Mouse (Mus musculus): ENCODE results near the gene Psme1. TPM values are rescaled to one million over a fixed set of nuclear protein-coding genes. Genes with fewer than 3 reads are reported as not detected.

Psme1 gene
- total and polyA plus RNA-seq, 2 experiments from 2014 or later, result 128 to 244 TPM

GRCm38 (mm10) chr14:55618486-55619195 is 40.7 kb downstream of the Psme1 start:
- H3K9ac ChIP-seq (replicated peaks; ENCODE audit: low read length), result peak overlapping the region; percentile 30; the same call in 1 of the 2 replicates
- H3K4me2 ChIP-seq (ENCODE audit: low read depth, low read length), result peak overlapping the region; percentile 35; the same call in 1 of the 2 replicates
- no peaks in the 10 kb centered on the region for H3K4me1 ChIP-seq (ENCODE audit: insufficient read depth, low read length)
- peak overlapping the region; percentile 21 for H3K4me3 ChIP-seq (ENCODE audit: low read length)
- 52% methylated on average over 22 of the region's 22 CpGs for WGBS
- no peaks in the 10 kb centered on the region for H3K9me3 ChIP-seq (ENCODE audit: low read length)
- H3K36me3 ChIP-seq (ENCODE audit: insufficient read depth, low read length), result no peaks in the 10 kb centered on the region
- peak overlapping the region; percentile 48; the same call in 1 of the 2 replicates for H3K27ac ChIP-seq
- peak; percentile 47; the same call in 1 of the 2 replicates for ATAC-seq
- H3K27me3 ChIP-seq (ENCODE audit: insufficient read depth, low read length), result no peaks in the 10 kb centered on the region
- TF ChIP-seq CTCF (IDR thresholded peaks at IDR 0.05; ENCODE audit: low read depth), result no peak
- peak; percentile 24 for DNase-seq (ENCODE audit: low spot score)

GRCm38 (mm10) chr14:55628077-55628827 is 50.3 kb downstream of the Psme1 start:
- no peaks in the 10 kb centered on the region for H3K27me3 ChIP-seq (ENCODE audit: insufficient read depth, low read length)
- no peak overlapping the region for H3K9ac ChIP-seq (replicated peaks; ENCODE audit: low read length)
- no peaks in the 10 kb centered on the region for H3K9me3 ChIP-seq (ENCODE audit: low read length)
- no peak for DNase-seq (ENCODE audit: low spot score)
- H3K36me3 ChIP-seq (ENCODE audit: insufficient read depth, low read length), result peaks cover 84% of the 10 kb centered on the region
- H3K4me3 ChIP-seq (ENCODE audit: low read length), result no peak overlapping the region
- no peak overlapping the region for H3K4me2 ChIP-seq (ENCODE audit: low read depth, low read length)
- no peak for TF ChIP-seq CTCF (IDR thresholded peaks at IDR 0.05; ENCODE audit: low read depth)
- ATAC-seq, result no peak
- 88% methylated on average over 27 of the region's 27 CpGs for WGBS
- H3K4me1 ChIP-seq (ENCODE audit: insufficient read depth, low read length), result no peaks in the 10 kb centered on the region
- H3K27ac ChIP-seq, result no peak overlapping the region

GRCm38 (mm10) chr14:55629312-55629711 is 51.4 kb downstream of the Psme1 start:
- DNase-seq (ENCODE audit: low spot score) (peak; percentile 9), ATAC-seq (no peak)
- no peaks in the 10 kb centered on the region for H3K9me3 ChIP-seq (ENCODE audit: low read length)
- TF ChIP-seq CTCF (IDR thresholded peaks at IDR 0.05; ENCODE audit: low read depth), result peak; percentile 68
- no peak overlapping the region for H3K9ac ChIP-seq (replicated peaks; ENCODE audit: low read length)
- H3K36me3 ChIP-seq (ENCODE audit: insufficient read depth, low read length), result peaks cover 85% of the 10 kb centered on the region
- H3K27ac ChIP-seq, result no peak overlapping the region
- no peaks in the 10 kb centered on the region for H3K27me3 ChIP-seq (ENCODE audit: insufficient read depth, low read length)
- no peak overlapping the region for H3K4me3 ChIP-seq (ENCODE audit: low read length)
- no peaks in the 10 kb centered on the region for H3K4me1 ChIP-seq (ENCODE audit: insufficient read depth, low read length)
- 56% methylated on average over 5 of the region's 5 CpGs for WGBS
- H3K4me2 ChIP-seq (ENCODE audit: low read depth, low read length), result no peak overlapping the region

Other genes starting within 250 kb of the Psme1 start
Only the 30 nearest of the 31 such genes appear.
- 15.8 and 18.4 TPM in 2 replicates for gene Dhrs4, start 99.4 kb upstream of the Psme1 start, total RNA-seq (2014; rRNA removed)
- 28.1 and 29.6 TPM in 2 replicates for gene Dhrs4, start 99.4 kb upstream of the Psme1 start, polyA plus RNA-seq (2015; fragmentation: Nextera tagmentation; extraction: Ambion mirVana)
- gene Carmil3, start 87.5 kb upstream of the Psme1 start, total RNA-seq (2014; rRNA removed), result 90.5 and 120 TPM in 2 replicates
- gene Carmil3, start 87.5 kb upstream of the Psme1 start, polyA plus RNA-seq (2015; fragmentation: Nextera tagmentation; extraction: Ambion mirVana), result 23.8 and 25.2 TPM in 2 replicates
- 8.3 and 19.7 TPM in 2 replicates for gene Cpne6, start 67.7 kb upstream of the Psme1 start, total RNA-seq (2014; rRNA removed)
- 25.3 and 28.0 TPM in 2 replicates for gene Cpne6, start 67.7 kb upstream of the Psme1 start, polyA plus RNA-seq (2015; fragmentation: Nextera tagmentation; extraction: Ambion mirVana)
- 4.4 and 7.1 TPM in 2 replicates for gene Nrl, start 53.1 kb upstream of the Psme1 start, total RNA-seq (2014; rRNA removed)
- gene Nrl, start 53.1 kb upstream of the Psme1 start, polyA plus RNA-seq (2015; fragmentation: Nextera tagmentation; extraction: Ambion mirVana), result 0.23 and 0.33 TPM in 2 replicates
- gene Pck2, start 37.9 kb upstream of the Psme1 start, total RNA-seq (2014; rRNA removed), result 30.5 and 32.0 TPM in 2 replicates
- 19.9 and 22.5 TPM in 2 replicates for gene Pck2, start 37.9 kb upstream of the Psme1 start, polyA plus RNA-seq (2015; fragmentation: Nextera tagmentation; extraction: Ambion mirVana)
- 97.9 and 118 TPM in 2 replicates for gene Dcaf11, start 18.1 kb upstream of the Psme1 start, total RNA-seq (2014; rRNA removed)
- 94.1 and 102 TPM in 2 replicates for gene Dcaf11, start 18.1 kb upstream of the Psme1 start, polyA plus RNA-seq (2015; fragmentation: Nextera tagmentation; extraction: Ambion mirVana)
- gene A730061H03Rik, start 17.7 kb upstream of the Psme1 start, total RNA-seq (2014; rRNA removed), result not detected in 2 replicates
- 0.55 TPM in 1 of 2 replicates, not detected in the other for gene A730061H03Rik, start 17.7 kb upstream of the Psme1 start, polyA plus RNA-seq (2015; fragmentation: Nextera tagmentation; extraction: Ambion mirVana)
- 2.9 TPM in 1 of 2 replicates, not detected in the other for gene Fitm1, start 2.5 kb upstream of the Psme1 start, total RNA-seq (2014; rRNA removed)
- gene Fitm1, start 2.5 kb upstream of the Psme1 start, polyA plus RNA-seq (2015; fragmentation: Nextera tagmentation; extraction: Ambion mirVana), result 0.25 TPM in 1 of 2 replicates, not detected in the other
- gene Emc9, start 7.2 kb downstream of the Psme1 start, total RNA-seq (2014; rRNA removed), result 26.6 and 51.6 TPM in 2 replicates
- 79.0 and 82.2 TPM in 2 replicates for gene Emc9, start 7.2 kb downstream of the Psme1 start, polyA plus RNA-seq (2015; fragmentation: Nextera tagmentation; extraction: Ambion mirVana)
- gene Psme2, start 13.0 kb downstream of the Psme1 start, total RNA-seq (2014; rRNA removed), result 51.9 and 57.6 TPM in 2 replicates
- 163 and 208 TPM in 2 replicates for gene Psme2, start 13.0 kb downstream of the Psme1 start, polyA plus RNA-seq (2015; fragmentation: Nextera tagmentation; extraction: Ambion mirVana)
- 23.6 and 25.5 TPM in 2 replicates for gene Rnf31, start 13.6 kb downstream of the Psme1 start, total RNA-seq (2014; rRNA removed)
- 21.0 and 21.2 TPM in 2 replicates for gene Rnf31, start 13.6 kb downstream of the Psme1 start, polyA plus RNA-seq (2015; fragmentation: Nextera tagmentation; extraction: Ambion mirVana)
- 14.8 and 18.4 TPM in 2 replicates for gene Irf9, start 25.4 kb downstream of the Psme1 start, total RNA-seq (2014; rRNA removed)
- 7.3 and 10.1 TPM in 2 replicates for gene Irf9, start 25.4 kb downstream of the Psme1 start, polyA plus RNA-seq (2015; fragmentation: Nextera tagmentation; extraction: Ambion mirVana)
- gene Rec8, start 39.9 kb downstream of the Psme1 start, total RNA-seq (2014; rRNA removed), result 11.6 and 12.8 TPM in 2 replicates
- gene Rec8, start 39.9 kb downstream of the Psme1 start, polyA plus RNA-seq (2015; fragmentation: Nextera tagmentation; extraction: Ambion mirVana), result 12.2 and 14.1 TPM in 2 replicates
- 120 and 132 TPM in 2 replicates for gene Ipo4, start 57.8 kb downstream of the Psme1 start, total RNA-seq (2014; rRNA removed)
- 92.5 and 106 TPM in 2 replicates for gene Ipo4, start 57.8 kb downstream of the Psme1 start, polyA plus RNA-seq (2015; fragmentation: Nextera tagmentation; extraction: Ambion mirVana)
- gene Gm49378, start 59.8 kb downstream of the Psme1 start, total RNA-seq (2014; rRNA removed), result 2.8 and 7.9 TPM in 2 replicates
- 1.0 and 1.4 TPM in 2 replicates for gene Gm49378, start 59.8 kb downstream of the Psme1 start, polyA plus RNA-seq (2015; fragmentation: Nextera tagmentation; extraction: Ambion mirVana)
- 55.3 and 59.3 TPM in 2 replicates for gene Tm9sf1, start 65.7 kb downstream of the Psme1 start, total RNA-seq (2014; rRNA removed)
- 59.7 and 62.8 TPM in 2 replicates for gene Tm9sf1, start 65.7 kb downstream of the Psme1 start, polyA plus RNA-seq (2015; fragmentation: Nextera tagmentation; extraction: Ambion mirVana)
- gene Tssk4, start 72.1 kb downstream of the Psme1 start, total RNA-seq (2014; rRNA removed), result 0.32 and 1.3 TPM in 2 replicates
- gene Tssk4, start 72.1 kb downstream of the Psme1 start, polyA plus RNA-seq (2015; fragmentation: Nextera tagmentation; extraction: Ambion mirVana), result 0.24 and 0.28 TPM in 2 replicates
- 40.6 and 45.1 TPM in 2 replicates for gene Mdp1, start 82.4 kb downstream of the Psme1 start, total RNA-seq (2014; rRNA removed)
- 70.6 and 70.8 TPM in 2 replicates for gene Mdp1, start 82.4 kb downstream of the Psme1 start, polyA plus RNA-seq (2015; fragmentation: Nextera tagmentation; extraction: Ambion mirVana)
- gene Gmpr2, start 93.8 kb downstream of the Psme1 start, total RNA-seq (2014; rRNA removed), result 17.5 and 24.3 TPM in 2 replicates
- 36.9 and 37.6 TPM in 2 replicates for gene Gmpr2, start 93.8 kb downstream of the Psme1 start, polyA plus RNA-seq (2015; fragmentation: Nextera tagmentation; extraction: Ambion mirVana)
- 128 and 143 TPM in 2 replicates for gene Nedd8, start 94.0 kb downstream of the Psme1 start, total RNA-seq (2014; rRNA removed)
- gene Nedd8, start 94.0 kb downstream of the Psme1 start, polyA plus RNA-seq (2015; fragmentation: Nextera tagmentation; extraction: Ambion mirVana), result 629 TPM in 2 replicates
- gene Tinf2, start 103.7 kb downstream of the Psme1 start, total RNA-seq (2014; rRNA removed), result 18.7 and 21.9 TPM in 2 replicates
- 23.8 and 27.3 TPM in 2 replicates for gene Tinf2, start 103.7 kb downstream of the Psme1 start, polyA plus RNA-seq (2015; fragmentation: Nextera tagmentation; extraction: Ambion mirVana)
- 0.10 and 0.11 TPM in 2 replicates for gene Tgm1, start 135.8 kb downstream of the Psme1 start, total RNA-seq (2014; rRNA removed)
- gene Tgm1, start 135.8 kb downstream of the Psme1 start, polyA plus RNA-seq (2015; fragmentation: Nextera tagmentation; extraction: Ambion mirVana), result 0.06 and 0.16 TPM in 2 replicates
- gene Rabggta, start 144.1 kb downstream of the Psme1 start, total RNA-seq (2014; rRNA removed), result 78.7 and 83.8 TPM in 2 replicates
- 50.4 and 51.9 TPM in 2 replicates for gene Rabggta, start 144.1 kb downstream of the Psme1 start, polyA plus RNA-seq (2015; fragmentation: Nextera tagmentation; extraction: Ambion mirVana)
- 62.0 and 69.2 TPM in 2 replicates for gene Dhrs1, start 167.6 kb downstream of the Psme1 start, total RNA-seq (2014; rRNA removed)
- gene Dhrs1, start 167.6 kb downstream of the Psme1 start, polyA plus RNA-seq (2015; fragmentation: Nextera tagmentation; extraction: Ambion mirVana), result 86.0 and 88.3 TPM in 2 replicates
- gene Nop9, start 167.6 kb downstream of the Psme1 start, total RNA-seq (2014; rRNA removed), result 19.9 and 28.9 TPM in 2 replicates
- 23.0 and 23.5 TPM in 2 replicates for gene Nop9, start 167.6 kb downstream of the Psme1 start, polyA plus RNA-seq (2015; fragmentation: Nextera tagmentation; extraction: Ambion mirVana)
- gene Cideb, start 180.3 kb downstream of the Psme1 start, total RNA-seq (2014; rRNA removed), result 1.9 TPM in 1 of 2 replicates, not detected in the other
- 0.75 and 0.81 TPM in 2 replicates for gene Cideb, start 180.3 kb downstream of the Psme1 start, polyA plus RNA-seq (2015; fragmentation: Nextera tagmentation; extraction: Ambion mirVana)
- 0.16 and 0.32 TPM in 2 replicates for gene Ltb4r2, start 183.3 kb downstream of the Psme1 start, total RNA-seq (2014; rRNA removed)
- gene Ltb4r2, start 183.3 kb downstream of the Psme1 start, polyA plus RNA-seq (2015; fragmentation: Nextera tagmentation; extraction: Ambion mirVana), result 0.69 and 0.78 TPM in 2 replicates
- gene Ltb4r1, start 187.8 kb downstream of the Psme1 start, total RNA-seq (2014; rRNA removed), result 0.43 and 0.52 TPM in 2 replicates
- 0.64 and 0.71 TPM in 2 replicates for gene Ltb4r1, start 187.8 kb downstream of the Psme1 start, polyA plus RNA-seq (2015; fragmentation: Nextera tagmentation; extraction: Ambion mirVana)
- 5.6 and 5.8 TPM in 2 replicates for gene Adcy4, start 206.0 kb downstream of the Psme1 start, total RNA-seq (2014; rRNA removed)
- 1.7 and 2.8 TPM in 2 replicates for gene Adcy4, start 206.0 kb downstream of the Psme1 start, polyA plus RNA-seq (2015; fragmentation: Nextera tagmentation; extraction: Ambion mirVana)
- gene Ripk3, start 210.7 kb downstream of the Psme1 start, total RNA-seq (2014; rRNA removed), result 0.42 and 1.7 TPM in 2 replicates
- 1.7 and 2.0 TPM in 2 replicates for gene Ripk3, start 210.7 kb downstream of the Psme1 start, polyA plus RNA-seq (2015; fragmentation: Nextera tagmentation; extraction: Ambion mirVana)

All from hindbrain, postnatal 0 days (tissue).